Mouse (Mus musculus): ENCODE measurements around the gene Tbx21.

GRCm38 (mm10) chr11:97104091-97104483, 11.0 kb downstream of the Tbx21 start:
- TF ChIP-seq CTCF (IDR thresholded peaks at IDR 0.05; ENCODE audit: control insufficient read depth, insufficient read depth, insufficient replicate concordance, low read depth, low read length) (no peak), POLR2A (IDR thresholded peaks at IDR 0.05; ENCODE audit: control insufficient read depth, low read depth, low read length) (no peak)
